Mouse (Mus musculus): Measurements from ENCODE around the gene Bach2.

Bach2 gene

GRCm38 (mm10) chr4:32238366-32238854 is at the start of gene Bach2:
Gene Bach2, plus strand, starts transcription at chr4:32238804.
- in situ Hi-C loops (cut with MboI, MseI), result no loop called here

GRCm38 (mm10) chr4:32189416-32190036 is 49.1 kb upstream of the Bach2 start:
- in situ Hi-C loops (cut with MboI, MseI), result no loop called here

DNA sequence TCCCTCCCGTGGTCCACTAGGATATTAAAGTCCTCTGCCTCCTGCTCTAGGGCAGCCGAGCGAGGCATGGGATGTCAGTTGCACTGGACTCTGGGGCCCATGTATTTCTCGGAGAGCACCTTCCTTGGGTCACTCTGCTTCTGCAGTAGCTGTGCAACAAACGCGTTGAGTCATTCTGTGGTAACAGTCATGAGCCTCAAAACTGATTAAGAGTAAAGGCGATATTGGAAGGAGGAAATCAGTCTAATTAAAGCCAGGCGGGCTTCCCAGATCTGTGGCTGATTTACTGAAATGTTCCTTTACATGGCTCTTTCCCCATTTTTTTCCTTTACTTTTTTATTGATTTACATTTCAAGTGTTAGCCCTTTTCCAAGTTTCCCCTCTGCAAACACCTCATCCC is 48.1 kb upstream of the Bach2 start:
- in situ Hi-C loops (cut with MboI, MseI), result no loop called here

DNA sequence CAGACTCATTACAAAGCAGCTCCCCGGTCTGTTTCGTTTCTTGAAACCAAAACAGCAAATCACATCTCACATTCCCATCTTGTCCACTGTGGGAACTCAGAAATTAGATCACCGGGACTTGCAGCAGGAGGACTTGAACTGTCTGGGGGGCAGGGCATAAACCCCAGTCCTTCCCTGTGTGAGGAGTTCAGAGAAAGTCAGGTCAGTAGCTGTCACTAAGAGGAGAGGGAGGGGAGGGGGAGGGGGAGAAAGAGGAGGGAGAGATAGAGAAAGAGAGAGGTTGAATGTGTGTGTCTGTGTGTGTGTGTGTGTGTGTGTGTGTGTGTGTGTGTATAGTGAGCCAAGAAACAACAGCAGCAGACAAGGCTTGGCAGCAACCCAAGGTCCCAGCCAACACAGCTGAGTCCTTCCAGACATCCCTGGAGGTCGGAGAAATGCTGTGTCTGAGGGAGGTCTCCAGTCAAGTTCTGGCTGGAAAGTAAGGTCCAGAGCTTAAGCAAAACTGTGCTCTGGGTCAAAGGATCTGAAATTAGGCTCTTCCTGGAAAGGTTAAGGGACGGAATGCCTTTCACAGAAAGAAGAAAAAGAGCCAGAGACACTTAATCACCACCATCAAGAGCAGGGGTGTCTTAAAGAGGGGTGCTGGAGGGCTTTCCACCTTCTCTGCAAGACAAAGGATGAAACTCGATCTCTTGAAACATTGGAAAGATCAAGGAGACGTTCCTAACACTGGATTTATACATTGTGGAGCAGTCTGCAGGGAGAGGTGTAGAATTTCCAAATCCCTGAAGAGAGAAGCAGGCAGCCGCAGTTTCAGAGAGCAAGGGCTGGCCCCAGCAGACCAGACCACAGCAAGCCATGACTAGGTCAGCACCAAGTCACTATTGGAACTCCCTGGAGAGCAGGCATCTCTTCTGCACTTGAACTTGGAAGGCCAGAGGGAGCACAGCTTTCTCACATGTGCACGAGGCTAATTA is 42.4 kb upstream of the Bach2 start:
- in situ Hi-C loops (cut with MboI, MseI), result no loop called here

DNA sequence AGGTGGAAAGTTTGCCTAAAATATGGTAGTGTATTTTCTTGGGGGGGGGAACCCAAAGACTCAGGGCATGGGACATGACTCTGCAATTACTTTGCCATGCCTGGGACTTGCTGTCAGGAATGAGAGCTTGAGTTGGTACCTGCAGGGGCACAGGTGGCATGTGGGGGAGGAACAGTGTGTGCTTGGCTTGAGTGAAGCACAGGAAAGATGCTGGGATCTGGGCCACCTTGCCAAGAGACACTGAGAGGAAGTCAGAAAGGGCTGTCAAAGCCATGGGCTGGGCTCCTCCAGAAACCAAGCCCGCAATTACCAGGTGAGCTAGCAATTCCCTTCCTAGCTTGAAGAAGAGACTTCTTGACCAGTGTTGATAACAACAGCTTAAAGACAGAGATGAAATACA is 40.6 kb upstream of the Bach2 start:
- in situ Hi-C loops (cut with MboI, MseI), result no loop called here

GRCm38 (mm10) chr4:32198589-32198988 is 40.0 kb upstream of the Bach2 start:
- in situ Hi-C loops (cut with MboI, MseI), result no loop called here

GRCm38 (mm10) chr4:32199156-32199555 is 39.4 kb upstream of the Bach2 start:
- in situ Hi-C loops (cut with MboI, MseI), result no loop called here

DNA sequence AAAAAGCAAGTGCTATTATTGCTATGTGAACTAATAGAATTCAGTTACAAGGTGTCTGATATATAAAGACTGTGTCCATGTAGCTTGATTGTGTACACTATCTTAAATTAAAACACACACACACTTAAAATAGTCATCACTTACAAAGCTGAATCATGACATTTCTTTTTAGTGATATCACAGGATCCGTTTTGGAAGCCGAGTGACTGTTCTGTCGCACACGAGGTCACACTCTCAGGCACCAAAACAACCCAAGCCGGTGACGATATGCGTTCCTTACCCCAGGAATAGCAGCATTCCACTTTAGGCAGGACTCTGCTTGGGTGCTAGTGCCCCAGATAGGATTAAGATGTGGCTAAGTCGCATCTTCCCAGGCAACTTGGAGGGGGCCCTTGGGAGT is 37.5 kb upstream of the Bach2 start:
- in situ Hi-C loops (cut with MboI, MseI), result loop anchor here (25.0 kb wide), 1 partner anchor 639 kb away; no protein-coding TSS in a partner anchor

- in situ Hi-C loops (cut with MboI, MseI), result loop anchor here (25.0 kb wide), 1 partner anchor 640 kb away; no protein-coding TSS in a partner anchor
Measured at GRCm38 (mm10) chr4:32202362-32202761, 36.2 kb upstream of the Bach2 start.

DNA sequence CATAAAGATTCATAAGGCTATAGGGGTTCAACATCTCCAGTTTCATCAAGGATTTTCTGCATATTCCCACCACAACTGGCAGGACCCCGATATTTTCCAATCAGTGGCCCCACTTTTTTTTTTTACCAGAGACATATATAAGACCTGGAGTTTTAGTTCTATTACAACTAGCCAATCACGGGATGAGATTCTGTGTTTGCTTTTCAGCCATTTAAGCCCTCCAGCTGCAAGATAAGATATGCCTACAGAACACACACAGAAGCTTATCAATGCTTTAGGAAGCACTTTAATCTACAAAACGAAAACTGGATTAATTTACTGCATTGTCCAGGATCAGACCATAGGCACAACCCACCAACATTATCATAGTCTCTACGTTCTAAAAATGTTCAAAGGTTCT is 33.8 kb upstream of the Bach2 start:
- in situ Hi-C loops (cut with MboI, MseI), result loop anchor here (25.0 kb wide), 1 partner anchor 643 kb away; no protein-coding TSS in a partner anchor

DNA sequence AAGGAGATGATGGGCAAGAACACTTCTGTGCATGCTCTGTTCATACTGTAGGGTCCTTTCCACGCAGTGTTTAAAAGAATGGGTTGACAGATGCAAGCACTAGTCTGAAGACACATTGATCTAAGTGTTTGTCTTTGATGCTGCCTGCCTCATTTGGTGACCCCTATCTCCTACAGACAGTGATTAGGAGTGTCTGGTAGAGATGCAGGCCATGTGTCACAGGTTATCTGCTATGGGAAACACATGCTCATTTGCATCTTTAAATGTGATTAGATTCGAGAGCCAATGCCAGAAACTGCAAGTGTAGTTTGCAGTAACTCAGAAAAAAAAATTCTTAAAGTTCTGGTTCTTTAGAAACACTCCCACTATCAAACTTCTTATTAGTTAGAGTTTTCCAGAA is 32.8 kb upstream of the Bach2 start:
- in situ Hi-C loops (cut with MboI, MseI), result loop anchor here (25.0 kb wide), 1 partner anchor 644 kb away; no protein-coding TSS in a partner anchor

DNA sequence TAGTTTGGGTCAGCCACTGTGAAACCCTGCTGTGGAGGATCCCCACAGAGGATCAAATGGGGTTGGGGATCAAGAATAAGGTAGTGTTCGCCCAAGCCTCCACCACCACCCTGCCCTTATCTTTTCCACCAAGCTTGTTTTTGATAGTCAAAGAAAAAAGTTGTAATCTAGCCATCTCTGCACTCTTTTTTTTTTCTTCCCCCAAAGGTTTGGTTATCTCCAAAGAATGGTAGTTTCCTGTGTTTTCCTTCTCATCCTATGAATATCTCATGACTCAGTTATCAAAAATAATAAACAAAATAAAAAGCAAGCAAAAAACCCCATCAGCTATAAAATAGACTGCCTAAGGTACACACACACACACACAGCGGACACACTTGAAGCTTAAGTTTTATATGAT is 28.6 kb upstream of the Bach2 start:
- in situ Hi-C loops (cut with MboI, MseI), result loop anchor here (25.0 kb wide), 1 partner anchor 648 kb away; no protein-coding TSS in a partner anchor

DNA sequence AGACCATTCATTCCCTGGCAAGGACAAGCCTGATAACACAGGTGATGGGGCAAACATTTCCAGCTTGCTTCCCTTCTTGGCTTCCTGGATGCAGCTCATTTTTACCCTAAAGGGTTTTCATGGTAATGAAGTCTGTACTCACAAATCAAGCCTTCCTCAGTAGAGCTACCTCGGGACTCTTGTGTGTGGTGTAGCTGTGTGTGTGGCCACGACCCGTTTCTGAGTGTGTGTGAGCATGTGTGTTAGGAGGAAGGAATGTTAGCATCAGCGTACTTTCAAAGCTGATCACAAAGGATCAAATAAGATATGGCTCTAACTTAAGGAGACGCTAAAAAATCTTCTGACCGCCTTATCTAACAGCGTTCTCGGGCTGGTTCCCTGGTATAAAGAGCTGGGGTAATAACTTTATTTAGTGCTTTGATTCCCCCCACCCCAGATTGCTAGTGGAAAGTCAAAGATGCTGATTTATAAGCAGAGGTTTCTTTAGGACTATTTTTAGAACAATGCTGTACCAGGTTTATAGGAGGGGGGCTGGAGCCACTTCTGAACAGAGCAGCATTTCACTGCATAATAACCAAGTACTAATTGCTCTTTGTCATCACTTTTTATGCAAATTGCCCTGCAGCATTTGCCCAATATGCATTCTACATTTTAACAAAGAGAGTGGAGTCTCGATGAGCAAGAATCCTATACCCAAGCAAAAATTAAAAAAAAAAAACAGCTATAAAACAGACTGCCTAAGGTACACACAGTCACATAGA is 28.0 kb upstream of the Bach2 start:
- in situ Hi-C loops (cut with MboI, MseI), result loop anchor here (25.0 kb wide), 1 partner anchor 648 kb away; no protein-coding TSS in a partner anchor

- in situ Hi-C loops (cut with MboI, MseI), result loop anchor here (25.0 kb wide), 1 partner anchor 650 kb away; no protein-coding TSS in a partner anchor
Measured at GRCm38 (mm10) chr4:32212593-32212992, 26.0 kb upstream of the Bach2 start.

GRCm38 (mm10) chr4:32216466-32216865 is 22.1 kb upstream of the Bach2 start:
- in situ Hi-C loops (cut with MboI, MseI), result loop anchor here (25.0 kb wide), 1 partner anchor 654 kb away; no protein-coding TSS in a partner anchor

GRCm38 (mm10) chr4:32217016-32217415 is 21.6 kb upstream of the Bach2 start:
- in situ Hi-C loops (cut with MboI, MseI), result loop anchor here (25.0 kb wide), 1 partner anchor 655 kb away; no protein-coding TSS in a partner anchor

DNA sequence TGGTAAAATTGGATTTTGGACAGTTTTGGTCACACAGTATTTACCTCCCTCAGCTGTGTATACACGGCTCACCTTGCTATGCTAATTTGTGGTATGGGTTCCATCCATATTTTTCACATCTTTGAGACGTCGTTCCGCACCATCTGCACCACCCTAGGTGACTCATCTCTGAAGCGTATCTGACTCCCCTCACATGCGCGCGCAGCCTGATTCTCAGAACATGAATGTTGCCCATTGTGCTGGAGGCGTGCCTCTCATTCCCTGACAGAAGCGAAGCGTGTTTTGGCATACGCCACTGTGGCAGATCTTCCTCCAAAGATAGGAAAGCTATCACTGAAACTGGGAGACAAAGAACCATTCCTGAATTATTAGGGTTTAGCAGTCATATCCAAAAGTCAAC is 21.0 kb upstream of the Bach2 start:
- in situ Hi-C loops (cut with MboI, MseI), result loop anchor here (25.0 kb wide), 1 partner anchor 655 kb away; no protein-coding TSS in a partner anchor

DNA sequence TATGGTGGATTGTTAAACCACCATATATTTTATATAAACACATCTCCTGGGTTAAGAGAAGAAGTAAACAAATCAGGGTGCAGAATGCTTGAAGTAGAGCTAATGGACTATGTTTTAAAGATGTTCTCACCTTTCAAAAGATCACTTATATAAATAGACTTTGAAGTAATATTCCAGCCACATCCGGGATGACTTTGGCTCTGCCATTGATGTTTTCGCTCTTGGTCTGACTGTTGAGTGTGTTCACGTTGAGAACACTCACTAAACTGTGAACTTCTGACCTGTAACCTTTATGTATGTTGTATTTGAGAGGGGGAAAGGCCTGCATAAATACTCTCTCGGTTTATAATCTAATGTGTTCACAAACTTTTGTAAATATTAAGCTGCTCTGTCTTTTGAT is 20.2 kb upstream of the Bach2 start:
- in situ Hi-C loops (cut with MboI, MseI), result loop anchor here (25.0 kb wide), 1 partner anchor 656 kb away; no protein-coding TSS in a partner anchor

DNA sequence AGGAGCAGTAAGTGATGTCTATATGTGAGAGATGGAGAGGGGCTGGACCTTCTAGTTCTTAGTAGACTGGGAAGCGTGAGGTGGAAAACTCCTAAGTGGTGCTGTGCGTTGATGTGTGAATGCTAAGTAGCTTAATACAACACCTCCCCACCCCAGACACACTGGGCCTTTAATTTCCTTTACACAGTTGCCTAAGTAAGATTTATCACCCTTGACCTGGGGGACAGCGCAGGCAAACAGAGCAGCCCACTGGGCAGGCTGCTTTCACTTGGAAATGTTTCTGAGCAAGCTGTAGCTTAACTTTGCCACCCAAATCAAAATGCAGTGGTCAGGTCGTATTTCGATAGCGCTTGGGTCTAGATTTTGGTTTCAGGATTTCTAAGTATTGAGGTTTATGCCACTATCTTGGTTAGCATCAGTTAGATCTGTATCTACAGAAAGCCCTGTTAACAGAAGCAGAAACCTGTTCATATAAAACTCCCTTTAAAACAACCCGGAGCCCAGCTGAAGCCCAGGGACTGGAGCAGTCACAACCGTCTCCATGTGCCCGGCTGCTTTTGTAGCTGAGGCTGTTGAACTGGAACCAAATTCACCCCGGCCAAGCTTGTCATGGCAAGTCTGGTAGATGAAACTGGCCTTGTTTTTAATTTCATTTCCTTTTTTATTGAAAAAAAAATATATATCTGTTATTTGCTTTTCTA is 19.0 kb upstream of the Bach2 start:
- in situ Hi-C loops (cut with MboI, MseI), result loop anchor here (5.0 to 25.0 kb wide), 2 partner anchors 37 to 657 kb away; no protein-coding TSS in a partner anchor

DNA sequence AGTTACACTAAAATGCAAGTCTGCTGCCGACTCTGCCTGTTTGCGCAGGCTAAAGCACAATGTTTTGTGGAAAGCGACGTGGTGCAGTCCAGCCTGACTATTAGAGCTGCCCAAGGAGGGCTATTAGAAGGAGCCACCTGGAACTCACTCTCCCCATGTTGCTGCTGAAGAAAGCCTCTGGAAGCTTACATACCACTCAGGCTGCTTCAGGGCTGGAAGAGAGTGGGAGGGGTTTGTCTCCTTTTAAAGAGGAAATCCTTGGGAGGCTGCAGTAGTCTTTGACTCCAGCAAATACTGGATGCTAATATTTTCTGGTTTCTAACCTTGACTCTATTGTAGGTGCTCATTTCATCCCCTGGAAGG is 18.5 kb upstream of the Bach2 start:
- in situ Hi-C loops (cut with MboI, MseI), result loop anchor here (5.0 to 25.0 kb wide), 2 partner anchors 38 to 658 kb away; no protein-coding TSS in a partner anchor

All from regulatory T cell (primary cell).